Mouse (Mus musculus): ENCODE measurements at regions not wholly inside any gene's neighbourhood (a gene's known extent, or its start where the extent isn't known, plus 50 kb on each side); places are given as distances from the start of the nearest gene placed in this dataset.

- no peaks in the 10 kb centered on the region for H3K36me3 ChIP-seq (ENCODE audit: control insufficient read depth, insufficient read depth, low read length)
- 86% methylated on average over 1 of the region's 1 CpGs for WGBS
- ATAC-seq (ENCODE audit: low FRiP score, low TSS enrichment): no peak
Measured at GRCm38 (mm10) chr3:124018618-124019017, 302.0 kb upstream of the Tram1l1 start.

GRCm38 (mm10) chr3:124026188-124026587, 294.5 kb upstream of the Tram1l1 start:
- WGBS: 34% methylated on average over 4 of the region's 4 CpGs

More at GRCm38 (mm10) chr3:124018618-124019017, 302.0 kb upstream of the Tram1l1 start:
- Histone ChIP-seq H3K4me3 (replicated peaks; ENCODE audit: low read depth, low read length) (no peak overlapping the region), H3K9me3 (ENCODE audit: control insufficient read depth, low read length) (no peaks in the 10 kb centered on the region), H3K27me3 (ENCODE audit: control insufficient read depth, insufficient read depth, low read length) (no peaks in the 10 kb centered on the region), H3K4me2 (ENCODE audit: low read length) (no peak overlapping the region), H3K4me1 (ENCODE audit: control insufficient read depth, insufficient read depth, low read length) (no peaks in the 10 kb centered on the region), H3K27ac (replicated peaks; ENCODE audit: low read depth, low read length) (no peak overlapping the region), H3K9ac (replicated peaks; ENCODE audit: low read length) (no peak overlapping the region)
- DNase-seq: no peak

GRCm38 (mm10) chr3:124067061-124067460, 253.6 kb upstream of the Tram1l1 start:
- peaks cover 2% of the 10 kb centered on the region; the same call in 1 of the 2 replicates for H3K4me1 ChIP-seq (ENCODE audit: control insufficient read depth, insufficient read depth, low read length)
- H3K27ac ChIP-seq (replicated peaks; ENCODE audit: low read depth, low read length): peak overlapping the region; percentile 73; the same call in 1 of the 2 replicates
- H3K9ac ChIP-seq (replicated peaks; ENCODE audit: low read length): no peak overlapping the region
- no peak overlapping the region for H3K4me3 ChIP-seq (replicated peaks; ENCODE audit: low read depth, low read length)
- H3K27me3 ChIP-seq (ENCODE audit: control insufficient read depth, insufficient read depth, low read length): no peaks in the 10 kb centered on the region
- DNase-seq: no peak
- no peak overlapping the region for H3K4me2 ChIP-seq (ENCODE audit: low read length)
- H3K36me3 ChIP-seq (ENCODE audit: control insufficient read depth, insufficient read depth, low read length): no peaks in the 10 kb centered on the region
- ATAC-seq (ENCODE audit: low FRiP score, low TSS enrichment): no peak
- no peaks in the 10 kb centered on the region for H3K9me3 ChIP-seq (ENCODE audit: control insufficient read depth, low read length)
- WGBS: 70% methylated on average over 3 of the region's 3 CpGs

More at GRCm38 (mm10) chr3:124026188-124026587, 294.5 kb upstream of the Tram1l1 start:
- DNase-seq: no peak
- no peak overlapping the region for H3K9ac ChIP-seq (replicated peaks; ENCODE audit: low read length)
- no peaks in the 10 kb centered on the region for H3K36me3 ChIP-seq (ENCODE audit: control insufficient read depth, insufficient read depth, low read length)
- no peaks in the 10 kb centered on the region for H3K9me3 ChIP-seq (ENCODE audit: control insufficient read depth, low read length)
- no peak overlapping the region for H3K4me3 ChIP-seq (replicated peaks; ENCODE audit: low read depth, low read length)
- H3K4me1 ChIP-seq (ENCODE audit: control insufficient read depth, insufficient read depth, low read length): no peaks in the 10 kb centered on the region
- H3K27ac ChIP-seq (replicated peaks; ENCODE audit: low read depth, low read length): no peak overlapping the region
- no peak overlapping the region for H3K4me2 ChIP-seq (ENCODE audit: low read length)
- ATAC-seq (ENCODE audit: low FRiP score, low TSS enrichment): no peak
- no peaks in the 10 kb centered on the region for H3K27me3 ChIP-seq (ENCODE audit: control insufficient read depth, insufficient read depth, low read length)

- Histone ChIP-seq H3K36me3 (ENCODE audit: control insufficient read depth, insufficient read depth, low read length) (no peaks in the 10 kb centered on the region), H3K4me1 (ENCODE audit: control insufficient read depth, insufficient read depth, low read length) (peaks cover 2% of the 10 kb centered on the region; the same call in 1 of the 2 replicates), H3K27me3 (ENCODE audit: control insufficient read depth, insufficient read depth, low read length) (no peaks in the 10 kb centered on the region), H3K4me2 (ENCODE audit: low read length) (no peak overlapping the region), H3K4me3 (replicated peaks; ENCODE audit: low read depth, low read length) (no peak overlapping the region), H3K9me3 (ENCODE audit: control insufficient read depth, low read length) (no peaks in the 10 kb centered on the region), H3K27ac (replicated peaks; ENCODE audit: low read depth, low read length) (peak overlapping the region; percentile 73), H3K9ac (replicated peaks; ENCODE audit: low read length) (no peak overlapping the region)
- WGBS: 60% methylated on average over 2 of the region's 2 CpGs
- peak; percentile 34; the same call in 1 of the 2 replicates for ATAC-seq (ENCODE audit: low FRiP score, low TSS enrichment)
- no peak for DNase-seq
Measured at GRCm38 (mm10) chr3:124067538-124067937, 253.1 kb upstream of the Tram1l1 start.

- Histone ChIP-seq H3K9ac (replicated peaks; ENCODE audit: low read length) (no peak overlapping the region), H3K4me1 (ENCODE audit: control insufficient read depth, insufficient read depth, low read length) (peaks cover 2% of the 10 kb centered on the region; the same call in 1 of the 2 replicates), H3K9me3 (ENCODE audit: control insufficient read depth, low read length) (no peaks in the 10 kb centered on the region), H3K4me2 (ENCODE audit: low read length) (no peak overlapping the region), H3K4me3 (replicated peaks; ENCODE audit: low read depth, low read length) (no peak overlapping the region), H3K27me3 (ENCODE audit: control insufficient read depth, insufficient read depth, low read length) (no peaks in the 10 kb centered on the region), H3K36me3 (ENCODE audit: control insufficient read depth, insufficient read depth, low read length) (no peaks in the 10 kb centered on the region), H3K27ac (replicated peaks; ENCODE audit: low read depth, low read length) (peak overlapping the region; percentile 73; the same call in 1 of the 2 replicates)
- 67% methylated on average over 1 of the region's 1 CpGs for WGBS
- DNase-seq (peak; percentile 60), ATAC-seq (ENCODE audit: low FRiP score, low TSS enrichment) (peak; percentile 81; the same call in 1 of the 2 replicates)
Measured at GRCm38 (mm10) chr3:124067971-124068370, 252.7 kb upstream of the Tram1l1 start.

GRCm38 (mm10) chr3:124069182-124069581, 251.5 kb upstream of the Tram1l1 start:
- Histone ChIP-seq H3K4me3 (replicated peaks; ENCODE audit: low read depth, low read length) (no peak overlapping the region), H3K36me3 (ENCODE audit: control insufficient read depth, insufficient read depth, low read length) (no peaks in the 10 kb centered on the region), H3K4me2 (ENCODE audit: low read length) (no peak overlapping the region), H3K4me1 (ENCODE audit: control insufficient read depth, insufficient read depth, low read length) (peaks cover 2% of the 10 kb centered on the region; the same call in 1 of the 2 replicates), H3K9me3 (ENCODE audit: control insufficient read depth, low read length) (no peaks in the 10 kb centered on the region), H3K9ac (replicated peaks; ENCODE audit: low read length) (no peak overlapping the region), H3K27me3 (ENCODE audit: control insufficient read depth, insufficient read depth, low read length) (no peaks in the 10 kb centered on the region), H3K27ac (replicated peaks; ENCODE audit: low read depth, low read length) (no peak overlapping the region)
- DNase-seq (no peak), ATAC-seq (ENCODE audit: low FRiP score, low TSS enrichment) (no peak)
- 89% methylated on average over 1 of the region's 1 CpGs for WGBS

- DNase-seq: peak; percentile 26
- Histone ChIP-seq H3K4me3 (replicated peaks; ENCODE audit: low read depth, low read length) (no peak overlapping the region), H3K9ac (replicated peaks; ENCODE audit: low read length) (no peak overlapping the region), H3K9me3 (ENCODE audit: control insufficient read depth, low read length) (no peaks in the 10 kb centered on the region), H3K27ac (replicated peaks; ENCODE audit: low read depth, low read length) (no peak overlapping the region), H3K36me3 (ENCODE audit: control insufficient read depth, insufficient read depth, low read length) (no peaks in the 10 kb centered on the region), H3K4me1 (ENCODE audit: control insufficient read depth, insufficient read depth, low read length) (0 out of 2 replicates have a peak, but pooled peaks cover 9% of the 10 kb centered on the region), H3K4me2 (ENCODE audit: low read length) (no peak overlapping the region), H3K27me3 (ENCODE audit: control insufficient read depth, insufficient read depth, low read length) (no peaks in the 10 kb centered on the region)
- ATAC-seq (ENCODE audit: low FRiP score, low TSS enrichment): no peak
- 47% methylated on average over 6 of the region's 6 CpGs for WGBS
Measured at GRCm38 (mm10) chr3:124075974-124076606, 244.6 kb upstream of the Tram1l1 start.

GRCm38 (mm10) chr3:124092404-124093121, 228.1 kb upstream of the Tram1l1 start:
- ATAC-seq (ENCODE audit: low FRiP score, low TSS enrichment) (no peak), DNase-seq (no peak)

More at GRCm38 (mm10) chr3:124092404-124093121, 228.1 kb upstream of the Tram1l1 start:
- WGBS: 84% methylated on average over 9 of the region's 9 CpGs
- Histone ChIP-seq H3K4me3 (replicated peaks; ENCODE audit: low read depth, low read length) (no peak overlapping the region), H3K4me2 (ENCODE audit: low read length) (no peak overlapping the region), H3K36me3 (ENCODE audit: control insufficient read depth, insufficient read depth, low read length) (no peaks in the 10 kb centered on the region), H3K27me3 (ENCODE audit: control insufficient read depth, insufficient read depth, low read length) (no peaks in the 10 kb centered on the region), H3K4me1 (ENCODE audit: control insufficient read depth, insufficient read depth, low read length) (no peaks in the 10 kb centered on the region), H3K9me3 (ENCODE audit: control insufficient read depth, low read length) (no peaks in the 10 kb centered on the region), H3K27ac (replicated peaks; ENCODE audit: low read depth, low read length) (no peak overlapping the region), H3K9ac (replicated peaks; ENCODE audit: low read length) (no peak overlapping the region)

Measured in midbrain, embryonic 14.5 days (tissue).